Mouse (Mus musculus) cerebellum, adult 2 months (tissue): ENCODE results near the gene Olfr530.

Experiments
- CTCF ChIP-seq: fragments of 200-500 bp; IDR thresholded peaks from 2 replicates; pipeline ENCODE4 v1.5.1; 2011; ENCODE audit warnings: low read depth, mild to moderate bottlenecking, control low read depth, low read length, moderate library complexity, borderline replicate concordance; ENCODE audit not compliant: insufficient read depth
- POLR2A ChIP-seq: fragments of 200-500 bp; IDR thresholded peaks from 2 replicates; pipeline ENCODE4 v1.6.1; 2011; ENCODE audit warnings: low read length, control low read depth, borderline replicate concordance; ENCODE audit not compliant: insufficient read depth

DNA sequence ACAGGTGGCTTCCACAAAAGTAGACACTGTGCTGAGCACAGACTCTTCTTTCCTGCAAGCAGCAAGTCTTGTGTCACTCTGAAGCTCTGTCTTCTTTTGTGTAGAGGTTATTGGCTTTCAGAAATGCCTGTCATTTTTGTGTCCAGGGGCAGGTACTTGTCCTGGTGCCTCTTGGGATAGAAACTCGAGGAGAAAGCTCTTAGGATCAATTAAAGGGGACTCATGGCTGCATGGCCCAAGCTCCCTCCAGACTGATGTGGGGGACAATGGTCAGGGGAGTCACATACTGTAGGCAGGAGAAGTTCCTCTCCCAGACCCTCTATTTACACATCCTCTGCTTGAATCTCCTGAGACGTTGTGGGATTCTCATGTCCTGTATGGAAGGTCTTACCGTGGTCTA lies 14.6 kb downstream of the Olfr530 start, which contains the start of gene Olfr60:
- no peak for TF ChIP-seq CTCF
- no peak for TF ChIP-seq POLR2A
